Mouse (Mus musculus) neural tube, embryonic 10.5 days (tissue): Measurements from ENCODE around the gene Gsk3a.

Source experiments
- DNase-seq: peaks from one replicate; pipeline ENCODE4 v3.0.0-alpha.2; 2017; ENCODE audit warnings: low spot score; ENCODE audit errors: extremely low spot score

Gsk3a gene

GRCm38 (mm10) chr7:25190806-25191205 lies 46.8 kb downstream of the Gsk3a start:
- no peak for DNase-seq

- DNase-seq, result peak; percentile 95
Measured at GRCm38 (mm10) chr7:25187662-25188650, 49.7 kb downstream of the Gsk3a start.

GRCm38 (mm10) chr7:25184091-25184490 lies 53.6 kb downstream of the Gsk3a start:
- DNase-seq, result no peak

GRCm38 (mm10) chr7:25181814-25182213 lies 55.8 kb downstream of the Gsk3a start:
- DNase-seq, result peak; percentile 44

GRCm38 (mm10) chr7:25181331-25181790 lies 56.3 kb downstream of the Gsk3a start:
- peak; percentile 63 for DNase-seq

- no peak for DNase-seq
Measured at GRCm38 (mm10) chr7:25180512-25180911, 57.1 kb downstream of the Gsk3a start.

- DNase-seq, result peak; percentile 93
Measured at GRCm38 (mm10) chr7:25179606-25180161, 58.0 kb downstream of the Gsk3a start, which contains the start of gene Pou2f2. Gene Pou2f2, minus strand, starts transcription at chr7:25179726.

- DNase-seq, result peak; percentile 48
Measured at GRCm38 (mm10) chr7:25178787-25179605, 58.7 kb downstream of the Gsk3a start.

GRCm38 (mm10) chr7:25178317-25178716 lies 59.3 kb downstream of the Gsk3a start:
- no peak for DNase-seq
